Mouse (Mus musculus): ENCODE results near the gene Gm28360. TPM values are rescaled to one million over a fixed set of nuclear protein-coding genes. Genes with fewer than 3 reads are reported as not detected.

Gene Gm28360
- not detected in 2 replicates for polyA plus RNA-seq (2012; rRNA removed)

GRCm38 (mm10) chr1:117829781-117830180 is at the start of gene Gm28360:
Gene Gm28360 (plus strand): TSS chr1:117830081.

DNA sequence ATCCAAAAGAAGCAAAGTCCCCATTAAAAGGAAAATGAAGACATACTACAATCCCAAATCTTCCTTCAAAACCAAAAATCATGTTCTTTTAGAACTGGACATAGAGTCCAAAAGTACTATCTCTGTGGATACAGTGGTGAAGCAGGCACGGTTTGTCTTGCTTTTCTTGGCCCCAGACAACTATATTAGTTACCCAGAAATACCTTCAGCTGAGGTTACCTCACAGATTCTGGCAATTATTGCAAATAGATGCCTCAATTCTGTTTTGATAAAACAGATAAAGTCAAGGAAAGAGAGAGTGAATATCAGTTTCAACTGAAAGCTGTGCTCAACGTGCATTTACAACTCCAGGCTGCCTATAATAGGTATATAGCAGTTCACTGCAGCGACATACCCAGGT is 49.0 kb upstream of the Gm28360 start, which contains the start of gene B020011L13Rik:
B020011L13Rik (plus strand) TSS at position 301 of the 400 bp plus-strand sequence.

Other genes with a start within 250 kb of the Gm28360 start
- not detected in 2 replicates for gene Gm28363, start 132.9 kb upstream of the Gm28360 start, polyA plus RNA-seq (2012; rRNA removed)
- gene B020011L13Rik, start 48.9 kb upstream of the Gm28360 start, polyA plus RNA-seq (2012; rRNA removed) = not detected in 2 replicates
- gene Gm28168, start 97.9 kb downstream of the Gm28360 start, polyA plus RNA-seq (2012; rRNA removed) = not detected in 2 replicates
- not detected in 2 replicates for gene Gm7145, start 135.9 kb downstream of the Gm28360 start, polyA plus RNA-seq (2012; rRNA removed)